Mouse (Mus musculus): ENCODE data around the gene Bcdin3d. TPM values are rescaled to one million over a fixed set of nuclear protein-coding genes. Genes with fewer than 3 reads are reported as not detected.

The Bcdin3d gene
- total RNA-seq, 1 experiment from 2014 or later, result 7.3 TPM

- no peak for ATAC-seq (replicated peaks; ENCODE audit: insufficient number of reproducible peaks, low FRiP score, low TSS enrichment, poor library complexity, severe bottlenecking)
Observed at GRCm38 (mm10) chr15:99420101-99420500, 54.4 kb downstream of the Bcdin3d start.

Other genes starting within 250 kb of the Bcdin3d start
- not detected in 3 replicates for gene Kcnh3, start 249.9 kb downstream of the Bcdin3d start, total RNA-seq (2017)
- 41.0 to 47.6 TPM (median 47.0 TPM) in 3 replicates for gene Mcrs1, start 222.8 kb downstream of the Bcdin3d start, total RNA-seq (2017)
- gene Prpf40b, start 179.6 kb downstream of the Bcdin3d start, total RNA-seq (2017), result 0.57 to 7.6 TPM (median 1.7 TPM) in 3 replicates
- gene Fam186b, start 178.8 kb downstream of the Bcdin3d start, total RNA-seq (2017), result not detected in 3 replicates
- 29.5 to 41.3 TPM (median 31.6 TPM) in 3 replicates for gene Fmnl3, start 104.2 kb downstream of the Bcdin3d start, total RNA-seq (2017)
- 340 to 400 TPM (median 366 TPM) in 3 replicates for gene Tmbim6, start 81.8 kb downstream of the Bcdin3d start, total RNA-seq (2017)
- gene Nckap5l, start 17.0 kb downstream of the Bcdin3d start, total RNA-seq (2017), result 1.2 to 3.4 TPM (median 1.2 TPM) in 3 replicates
- gene Faim2, start 53.4 kb upstream of the Bcdin3d start, total RNA-seq (2017), result 0.11 TPM in 1 of 3 replicates, not detected in the others
- gene Aqp2, start 104.3 kb upstream of the Bcdin3d start, total RNA-seq (2017), result not detected in 3 replicates
- gene Aqp5, start 116.1 kb upstream of the Bcdin3d start, total RNA-seq (2017), result not detected in 3 replicates
- gene Aqp6, start 126.7 kb upstream of the Bcdin3d start, total RNA-seq (2017), result not detected in 3 replicates
- gene Racgap1, start 176.9 kb upstream of the Bcdin3d start, total RNA-seq (2017), result 16.4 to 36.9 TPM (median 17.8 TPM) in 3 replicates
- not detected in 3 replicates for gene Asic1, start 195.6 kb upstream of the Bcdin3d start, total RNA-seq (2017)
- gene Smarcd1, start 227.4 kb upstream of the Bcdin3d start, total RNA-seq (2017), result 24.4 to 29.5 TPM (median 24.5 TPM) in 3 replicates
- 11.3 TPM in 1 of 3 replicates, not detected in the others for gene Gm17349, start 230.8 kb upstream of the Bcdin3d start, total RNA-seq (2017)
- 0.75 to 3.8 TPM in 2 of 3 replicates, not detected in the other for gene Gpd1, start 242.8 kb upstream of the Bcdin3d start, total RNA-seq (2017)

Measured in monocyte, adult 5-6 weeks (primary cell).